Mouse (Mus musculus): ENCODE results near the gene Smpdl3a.

DNA sequence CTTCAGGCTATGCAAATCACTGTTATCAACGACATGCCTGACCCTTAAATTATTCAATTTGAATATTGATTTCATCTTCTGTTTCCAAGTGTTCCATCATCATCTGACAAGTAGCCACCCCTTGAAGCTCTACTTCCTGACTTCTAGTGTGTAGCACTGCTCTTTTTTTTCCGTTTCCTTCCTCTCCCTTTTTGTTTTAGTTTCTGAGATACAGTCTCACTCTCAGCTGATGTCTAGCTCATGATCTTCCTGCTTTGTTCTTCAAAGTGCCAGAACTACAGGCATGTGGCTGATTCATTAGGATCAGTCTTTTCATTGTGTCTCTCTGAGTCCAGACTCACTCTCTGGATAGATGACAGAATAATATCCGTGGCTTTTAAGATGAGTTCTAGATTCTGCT is 33.4 kb upstream of the Smpdl3a start:
- TF ChIP-seq NANOG (IDR thresholded peaks at IDR 0.05; ENCODE audit: borderline replicate concordance, low read length) (no peak), CTCF (conservative IDR thresholded peaks at IDR 0.05; ENCODE audit: low read length) (no peak)
